Mouse (Mus musculus) myocyte (in vitro differentiated cells): Measurements from ENCODE around the gene Myh14.

ENCODE experiments used
- CEBPB ChIP-seq: IDR thresholded peaks from 2 replicates; pipeline ENCODE4 v1.6.1; 2011; ENCODE audit warnings: mild to moderate bottlenecking, moderate library complexity; ENCODE audit not compliant: poor library complexity, insufficient read depth, severe bottlenecking
- MAX ChIP-seq: IDR thresholded peaks from one replicate; pipeline ENCODE4 v1.6.1; 2011; ENCODE audit warnings: low read depth, mild to moderate bottlenecking, control low read depth
- MYOD1 ChIP-seq, 3 experiments: IDR thresholded peaks; one replicate each; pipeline ENCODE4 v1.6.1; 2011; ENCODE audit warnings: control low read depth in 2 of 3, low read depth in 2 of 3, mild to moderate bottlenecking in 2 of 3, moderate library complexity in 1 of 3; ENCODE audit not compliant: insufficient read length in 2 of 3, control insufficient read depth in 1 of 3
- MYOG ChIP-seq, 3 experiments: IDR thresholded peaks; one replicate each; pipeline ENCODE4 v1.6.1; 2011; ENCODE audit warnings: control low read depth in 2 of 3, low read depth in 2 of 3, mild to moderate bottlenecking in 2 of 3; ENCODE audit not compliant: insufficient read length in 2 of 3, control insufficient read depth in 1 of 3, insufficient read depth in 1 of 3
- POLR2A ChIP-seq: IDR thresholded peaks from one replicate; pipeline ENCODE4 v1.6.1; 2011; ENCODE audit warnings: low read depth, mild to moderate bottlenecking, control low read depth, moderate library complexity; ENCODE audit not compliant: insufficient read length
- REST ChIP-seq: IDR thresholded peaks from one replicate; pipeline ENCODE4 v1.6.1; 2011; ENCODE audit warnings: mild to moderate bottlenecking, control low read depth, moderate library complexity; ENCODE audit not compliant: insufficient read depth, insufficient read length
- TCF12 ChIP-seq: IDR thresholded peaks from one replicate; pipeline ENCODE4 v1.6.1; 2011; ENCODE audit warnings: mild to moderate bottlenecking, control low read depth; ENCODE audit not compliant: poor library complexity, insufficient read depth, severe bottlenecking
- USF1 ChIP-seq: IDR thresholded peaks from one replicate; pipeline ENCODE4 v1.6.1; 2011; ENCODE audit warnings: low read depth, mild to moderate bottlenecking, control low read depth, moderate library complexity

GRCm38 (mm10) chr7:44649990-44650389 is 20.7 kb downstream of the Myh14 start:
- no peak for TF ChIP-seq TCF12
- TF ChIP-seq MYOD1 (IDR thresholded peaks at IDR 0.05; ENCODE audit: control insufficient read depth in 1 of 3, insufficient read length in 2 of 3, low read depth in 2 of 3), result no peak
- TF ChIP-seq REST, result no peak
- TF ChIP-seq USF1, result no peak
- TF ChIP-seq MYOG (IDR thresholded peaks at IDR 0.05; ENCODE audit: control insufficient read depth in 1 of 3, insufficient read depth in 1 of 3, insufficient read length in 2 of 3, low read depth in 2 of 3), result no peak
- no peak for TF ChIP-seq POLR2A
- TF ChIP-seq MAX, result no peak
- no peak for TF ChIP-seq CEBPB
